Mouse (Mus musculus) urinary bladder, postnatal 10 days (tissue): ENCODE results near the gene Rtbdn.
"Not testable (repeated sequence)": the region's sequence is repeated elsewhere in the genome, so short reads cannot be mapped to it uniquely, and the experiment has no call there.

Experiments
- DNase-seq: peaks from one replicate; pipeline ENCODE4 v3.0.0; 2022; ENCODE audit warnings: low spot score

Gene Rtbdn

DNA sequence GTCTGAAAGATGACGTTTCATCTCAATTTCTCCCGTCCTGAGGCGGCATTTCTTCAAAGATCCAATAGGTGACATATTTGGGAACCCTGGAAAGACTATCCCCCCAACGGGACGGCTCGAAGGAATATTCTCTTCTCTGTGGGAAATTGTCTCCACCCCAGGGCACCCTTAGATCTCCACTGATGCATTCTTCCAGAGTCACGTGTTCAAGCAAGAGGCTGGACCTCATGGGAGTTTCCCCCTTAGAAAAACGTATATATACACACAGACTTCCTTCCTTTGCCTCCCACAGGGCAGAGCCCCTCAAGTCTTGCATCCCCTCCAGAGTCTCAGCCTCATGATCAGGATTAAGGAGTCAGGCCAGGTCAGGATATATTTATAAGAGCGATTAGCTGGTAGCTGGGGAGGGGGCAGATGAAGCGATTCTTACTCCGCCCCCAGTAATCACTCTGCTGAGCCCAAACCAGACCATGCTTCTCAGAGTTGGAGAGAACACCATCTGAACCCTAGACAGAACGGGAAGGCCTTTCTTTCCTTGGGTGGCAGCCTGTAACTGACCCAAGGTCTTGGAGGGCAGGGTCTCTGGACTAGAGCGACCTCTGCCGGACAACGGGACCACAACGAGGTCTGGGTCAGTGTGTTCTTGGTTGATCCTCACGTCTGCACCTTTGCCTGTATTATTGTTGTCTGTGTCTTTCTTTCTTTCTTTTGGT, at the start of gene Rtbdn:
Gene Rtbdn (plus strand): TSS at position 464 of the 713 bp plus-strand sequence.
- DNase-seq: no peak

DNA sequence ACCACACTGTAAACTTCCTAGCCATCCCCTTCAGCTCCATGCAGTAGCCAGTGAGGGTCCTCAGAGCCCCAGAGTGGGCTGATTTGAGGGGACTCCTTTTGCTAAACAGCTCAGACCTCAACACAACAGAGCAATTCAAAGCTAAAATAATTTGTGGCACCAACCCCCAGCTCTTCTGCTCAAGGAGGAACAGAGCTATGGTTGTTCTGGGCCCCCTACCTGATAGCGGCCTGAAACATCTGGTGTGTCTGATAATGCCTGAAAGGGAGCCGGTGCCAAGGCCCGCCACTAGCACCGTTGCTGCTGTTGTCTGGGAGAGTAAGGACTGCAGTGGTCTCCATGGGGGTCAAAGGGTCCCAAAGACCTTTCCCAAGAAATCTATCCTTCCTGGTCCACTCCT, 45.7 kb upstream of the Rtbdn start:
- no peak for DNase-seq

DNA sequence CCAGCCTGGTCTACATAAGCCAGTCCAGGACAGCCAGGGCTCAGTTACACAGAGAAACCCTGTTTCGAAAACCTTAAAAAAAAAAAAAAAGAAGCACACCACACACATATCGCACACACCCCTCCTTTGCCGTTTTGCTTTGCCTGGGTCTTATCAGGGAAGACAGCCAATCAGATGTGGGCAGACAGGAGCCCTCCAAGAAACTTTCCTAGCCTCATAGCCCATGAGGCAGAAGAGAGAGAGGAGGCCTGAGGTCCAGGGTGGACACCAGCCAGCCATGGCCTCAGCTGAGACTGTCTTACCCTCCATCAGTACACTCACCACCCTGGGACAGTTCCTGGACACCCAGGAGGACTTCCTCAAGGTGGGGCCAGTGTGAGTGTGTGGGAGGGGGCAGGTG, 45.0 kb upstream of the Rtbdn start, which contains the start of gene Klf1:
Gene Klf1 (plus strand): TSS at position 177 of the 400 bp plus-strand sequence.
- DNase-seq: no peak

DNA sequence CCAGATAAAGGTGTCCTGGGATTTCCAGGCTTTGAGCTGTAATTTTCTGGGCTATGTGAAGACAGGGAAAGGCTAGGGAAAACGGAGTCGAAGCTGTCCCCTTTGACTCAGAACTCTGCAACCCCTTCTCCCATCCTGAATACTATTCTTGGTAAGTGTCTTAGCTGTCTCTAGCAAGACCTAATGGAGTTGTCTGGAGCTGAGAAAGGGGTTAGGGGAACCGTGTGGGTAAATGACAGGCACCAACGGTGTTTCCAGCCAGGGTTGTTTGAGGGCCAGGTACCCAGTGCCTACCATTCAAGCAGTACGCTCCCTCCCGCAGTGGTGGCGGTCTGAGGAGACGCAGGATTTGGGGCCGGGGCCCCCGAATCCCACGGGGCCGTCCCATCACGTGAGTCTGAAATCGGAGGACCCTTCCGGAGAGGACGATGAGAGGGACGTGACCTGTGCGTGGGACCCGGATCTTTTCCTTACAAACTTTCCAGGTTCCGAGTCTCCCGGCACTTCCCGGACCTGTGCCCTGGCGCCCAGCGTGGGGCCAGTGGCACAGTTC, 44.3 kb upstream of the Rtbdn start:
- DNase-seq: no peak

DNA sequence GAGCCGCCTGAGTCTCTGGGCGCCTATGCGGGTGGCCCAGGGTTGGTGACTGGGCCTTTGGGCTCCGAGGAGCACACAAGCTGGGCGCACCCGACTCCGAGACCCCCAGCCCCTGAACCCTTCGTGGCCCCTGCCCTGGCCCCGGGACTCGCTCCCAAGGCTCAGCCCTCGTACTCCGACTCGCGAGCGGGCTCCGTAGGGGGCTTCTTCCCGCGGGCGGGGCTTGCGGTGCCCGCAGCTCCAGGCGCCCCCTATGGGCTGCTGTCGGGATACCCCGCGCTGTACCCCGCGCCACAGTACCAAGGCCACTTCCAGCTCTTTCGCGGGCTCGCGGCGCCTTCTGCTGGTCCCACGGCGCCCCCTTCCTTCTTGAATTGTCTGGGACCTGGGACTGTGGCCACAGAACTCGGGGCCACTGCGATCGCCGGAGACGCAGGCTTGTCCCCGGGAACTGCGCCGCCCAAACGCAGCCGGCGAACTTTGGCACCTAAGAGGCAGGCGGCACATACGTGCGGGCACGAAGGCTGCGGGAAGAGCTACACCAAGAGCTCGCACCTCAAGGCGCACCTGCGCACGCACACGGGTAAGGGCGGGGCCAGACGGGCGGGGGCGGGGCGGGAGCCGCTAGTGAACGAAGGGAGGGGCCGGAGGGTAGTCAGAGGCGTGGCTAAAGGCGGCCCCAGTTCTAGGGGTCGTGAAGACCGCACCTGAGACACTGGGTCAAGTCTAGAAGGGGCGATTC, 43.7 kb upstream of the Rtbdn start:
- peak; percentile 79 for DNase-seq

DNA sequence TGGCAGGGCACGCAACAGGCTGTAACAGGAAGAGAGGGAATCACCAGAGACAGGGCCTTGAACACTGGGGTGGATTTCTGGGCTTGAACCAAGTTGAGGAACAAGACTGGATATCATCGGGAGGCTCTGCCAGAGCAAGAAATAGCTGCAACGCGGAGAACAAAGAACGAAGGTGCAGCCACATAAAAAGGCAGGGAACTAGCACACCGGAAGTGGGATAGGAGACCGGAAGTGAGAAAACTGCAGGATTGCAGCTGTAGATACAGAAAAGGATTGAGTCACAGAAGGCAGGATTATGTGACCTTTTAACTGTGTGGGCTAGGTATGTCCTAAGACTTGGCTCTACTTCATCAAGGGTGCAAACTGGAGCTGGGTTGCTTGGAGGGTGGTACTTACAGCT, 42.4 kb upstream of the Rtbdn start:
- DNase-seq: no peak

DNA sequence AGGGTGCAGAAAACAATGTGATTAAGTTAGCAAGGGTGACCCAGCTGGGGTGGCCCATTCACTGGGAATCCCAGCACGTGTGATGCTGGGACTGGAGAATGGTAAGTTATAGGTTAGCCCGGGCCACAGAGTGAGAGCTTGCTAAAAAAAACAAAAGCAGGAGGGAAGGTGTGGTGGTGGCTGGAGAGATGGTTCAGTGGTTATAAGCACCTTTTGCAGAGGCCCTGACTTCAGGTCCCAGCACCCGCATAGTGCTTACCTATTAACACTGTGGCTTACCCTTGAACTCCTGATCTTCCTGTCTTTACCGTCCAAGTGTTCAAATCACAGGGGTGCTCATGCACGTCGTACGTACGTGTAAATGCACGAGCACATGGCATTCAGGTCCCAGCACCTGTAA, 39.8 kb upstream of the Rtbdn start:
- DNase-seq: no peak

DNA sequence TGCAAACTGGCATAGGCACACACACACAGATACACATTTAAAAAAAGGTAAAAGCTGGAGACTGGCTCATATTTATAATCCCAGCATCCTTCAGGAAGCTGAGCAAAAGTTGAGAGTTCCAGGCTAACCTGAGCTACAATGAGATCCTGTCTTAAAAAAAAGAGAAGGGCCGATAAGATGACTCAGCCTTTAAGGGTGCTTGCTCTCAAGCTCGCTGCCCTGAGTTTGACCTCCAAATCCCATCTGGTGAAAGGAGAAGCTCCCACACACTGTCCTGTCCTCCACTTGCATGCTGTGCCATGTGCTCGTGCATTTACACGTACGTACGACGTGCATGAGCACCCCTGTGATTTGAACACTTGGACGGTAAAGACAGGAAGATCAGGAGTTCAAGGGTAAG, 39.3 kb upstream of the Rtbdn start:
- no peak for DNase-seq

DNA sequence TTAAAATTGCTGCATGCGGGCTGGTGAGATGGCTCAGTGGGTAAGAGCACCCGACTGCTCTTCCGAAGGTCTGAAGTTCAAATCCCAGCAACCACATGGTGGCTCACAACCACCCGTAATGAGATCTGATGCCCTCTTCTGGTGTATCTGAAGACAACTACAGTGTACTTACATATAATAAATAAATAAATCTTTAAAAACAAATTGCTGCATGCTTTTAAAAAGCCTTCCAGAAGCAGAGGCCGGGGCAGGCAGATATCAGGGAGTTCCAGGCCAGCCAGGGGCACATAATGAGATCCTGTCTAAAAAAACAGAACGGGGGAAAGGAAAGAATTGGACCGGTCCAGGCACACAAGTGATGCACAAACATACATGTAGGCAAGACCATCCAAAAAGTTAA, 38.8 kb upstream of the Rtbdn start:
- not testable (repeated sequence) for DNase-seq

DNA sequence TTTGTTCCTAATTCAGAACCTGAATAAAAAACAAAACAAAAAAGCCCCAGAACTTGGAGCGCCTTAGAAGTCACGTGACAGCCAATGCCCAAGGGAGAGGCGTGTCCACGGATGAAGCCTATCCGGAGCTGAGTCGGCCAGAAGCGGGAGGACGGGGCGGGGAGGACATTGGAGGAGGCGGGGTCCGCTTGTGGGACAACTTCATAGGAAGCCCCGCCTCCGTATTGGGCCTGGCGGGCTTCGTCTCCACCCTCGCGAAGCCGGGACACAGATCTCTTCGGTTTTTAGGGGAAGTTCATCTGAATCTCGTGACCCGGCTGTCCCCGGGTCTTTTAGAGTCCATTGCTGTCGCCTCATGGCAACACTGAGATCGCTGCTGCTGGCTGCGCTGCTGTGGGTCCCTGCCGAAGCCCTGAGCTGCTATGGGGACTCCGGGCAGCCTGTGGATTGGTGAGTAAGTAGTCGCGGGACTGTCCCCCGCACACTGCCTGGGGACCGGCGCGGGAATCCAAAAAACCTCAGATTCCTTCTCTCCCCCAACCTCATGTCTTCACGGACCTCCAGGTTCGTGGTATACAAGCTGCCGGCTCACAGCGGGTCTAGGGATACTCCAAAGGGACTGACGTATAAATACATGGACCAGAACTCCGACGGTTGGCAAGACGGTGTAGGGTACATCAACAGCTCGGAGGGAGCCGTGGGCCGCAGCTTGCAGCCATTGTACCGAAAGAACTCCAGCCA, 38.2 kb upstream of the Rtbdn start, which contains the start of gene Dnase2a:
Gene Dnase2a (plus strand): TSS at position 140 of the 741 bp plus-strand sequence.
- DNase-seq: peak; percentile 74

DNA sequence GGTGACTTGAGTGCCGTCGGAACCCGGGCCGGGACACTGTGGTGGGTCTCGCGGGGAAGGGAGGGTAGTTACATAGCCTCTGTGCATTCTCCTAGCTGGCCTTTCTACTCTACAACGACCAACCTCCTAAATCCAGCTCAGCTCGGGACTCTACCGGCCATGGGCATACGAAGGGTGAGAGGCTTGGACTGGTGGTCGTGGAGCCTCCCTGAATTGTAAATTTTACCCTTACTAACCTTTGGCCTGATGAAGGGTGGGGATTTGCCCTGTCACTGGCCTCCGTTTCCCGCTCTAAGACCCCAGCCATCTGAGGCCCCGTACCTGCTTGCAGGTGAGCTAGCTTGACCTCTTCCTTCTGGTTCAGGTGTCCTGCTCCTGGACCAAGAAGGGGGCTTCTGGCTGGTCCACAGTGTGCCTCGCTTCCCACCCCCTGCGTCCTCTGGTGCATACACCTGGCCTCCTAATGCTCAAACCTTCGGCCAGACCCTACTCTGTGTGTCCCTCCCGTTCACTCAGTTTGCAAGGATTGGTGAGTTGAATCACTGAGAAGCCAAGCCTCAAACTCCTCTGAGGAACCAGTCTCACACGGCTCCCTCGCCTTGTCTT, 37.5 kb upstream of the Rtbdn start:
- DNase-seq: no peak

DNA sequence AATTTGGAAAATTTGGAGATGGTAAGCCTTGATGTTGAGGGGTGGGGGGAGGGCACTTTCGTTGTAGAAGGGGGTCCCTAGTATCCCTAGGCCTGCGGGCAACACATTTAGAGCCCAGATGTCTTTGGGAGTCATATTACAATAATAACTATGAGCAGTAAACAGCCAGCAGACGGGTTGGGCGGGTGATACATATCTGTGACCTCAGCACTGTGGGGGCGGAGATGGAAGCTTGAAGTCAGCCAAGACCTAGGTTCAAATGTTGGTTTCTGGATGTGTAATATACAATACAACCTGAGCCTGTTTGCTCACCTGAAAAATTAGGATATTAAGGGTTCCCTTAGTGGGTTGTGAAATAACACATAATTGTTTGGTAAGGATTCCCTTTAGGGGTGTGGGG, 36.8 kb upstream of the Rtbdn start:
- no peak for DNase-seq

DNA sequence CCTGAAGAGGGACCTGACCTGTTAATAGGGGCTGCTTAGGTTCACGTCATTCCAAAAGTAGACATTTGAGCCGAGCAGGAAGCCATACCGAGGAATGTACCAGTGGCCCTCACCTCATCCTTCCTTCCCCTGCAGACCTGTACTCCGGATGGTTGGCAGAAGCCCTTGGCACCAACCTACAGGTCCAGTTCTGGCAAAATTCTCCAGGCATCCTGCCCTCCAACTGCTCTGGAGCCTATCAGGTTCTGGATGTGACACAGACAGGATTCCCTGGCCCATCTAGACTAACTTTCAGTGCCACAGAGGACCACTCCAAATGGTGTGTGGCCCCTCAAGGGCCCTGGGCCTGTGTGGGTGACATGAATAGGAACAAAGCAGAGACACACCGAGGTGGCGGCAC, 36.2 kb upstream of the Rtbdn start:
- no peak for DNase-seq

DNA sequence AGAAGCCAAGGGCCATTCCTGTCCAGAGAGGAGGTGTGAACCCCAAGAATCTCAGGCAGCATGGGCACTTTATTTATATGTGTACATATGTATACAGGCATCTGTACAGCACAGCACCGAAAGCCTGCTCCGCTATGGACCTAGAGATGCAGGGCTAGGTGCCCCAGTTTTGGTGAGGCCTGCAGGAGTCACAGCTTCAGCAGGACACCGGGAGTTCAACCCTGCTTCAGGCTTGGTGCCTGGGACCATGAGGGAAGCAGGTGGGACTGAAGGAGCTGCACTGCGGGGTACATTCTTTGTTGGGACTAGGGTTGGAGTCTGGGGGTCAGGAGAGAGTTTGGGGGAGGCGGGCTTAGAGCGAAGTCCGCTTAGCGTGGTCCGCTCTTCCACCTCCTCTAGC, 34.9 kb upstream of the Rtbdn start:
- no peak for DNase-seq

DNA sequence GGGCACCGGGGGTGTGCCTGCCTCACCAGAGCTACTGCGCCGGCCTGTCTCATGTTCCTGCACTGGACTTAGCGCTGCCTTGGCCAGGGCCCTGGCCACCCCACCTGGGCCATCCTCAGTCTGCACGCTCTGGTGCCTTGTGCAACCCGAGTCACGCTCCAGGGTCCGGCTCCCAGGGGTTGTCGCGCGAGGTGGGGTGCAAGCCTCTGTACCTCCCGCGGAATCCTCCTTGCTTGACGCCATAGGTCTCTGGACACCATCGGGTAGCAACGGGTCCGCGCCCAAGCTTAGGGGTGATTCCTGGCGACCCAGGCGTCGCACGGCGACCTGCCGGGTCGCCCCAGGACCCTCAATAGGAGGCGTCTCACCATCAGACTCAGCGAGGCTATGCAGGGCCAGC, 34.4 kb upstream of the Rtbdn start:
- DNase-seq: no peak

DNA sequence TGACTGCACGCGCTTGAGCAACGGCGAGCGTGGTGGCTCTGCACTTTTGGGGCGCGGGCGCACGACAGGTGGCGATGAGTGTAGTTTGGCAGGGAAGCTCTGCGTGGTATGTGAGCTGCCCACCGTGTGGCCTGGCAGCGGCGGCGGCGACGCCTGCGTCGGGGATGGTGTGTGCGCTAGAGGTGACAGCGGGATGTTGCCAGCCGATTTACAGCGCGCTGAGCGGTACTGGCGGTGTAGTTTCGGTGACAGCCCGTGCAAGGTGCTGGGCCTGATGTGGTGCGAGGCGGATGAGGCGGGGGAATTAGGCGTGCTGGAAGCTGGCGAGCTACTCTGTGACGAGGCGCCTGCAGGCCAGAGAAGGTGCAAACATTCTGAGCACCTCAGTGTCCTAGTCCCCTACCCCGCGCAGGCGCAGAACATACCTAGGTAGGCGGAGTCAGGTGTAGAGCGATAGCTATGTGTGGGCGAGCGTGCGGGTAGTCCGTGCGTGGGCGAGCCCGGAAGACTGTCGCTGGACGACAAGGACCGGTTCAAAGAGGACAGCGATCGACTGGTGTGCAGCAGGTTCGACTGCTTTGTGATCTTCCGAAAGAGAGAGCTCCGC, 33.8 kb upstream of the Rtbdn start:
- DNase-seq: no peak

DNA sequence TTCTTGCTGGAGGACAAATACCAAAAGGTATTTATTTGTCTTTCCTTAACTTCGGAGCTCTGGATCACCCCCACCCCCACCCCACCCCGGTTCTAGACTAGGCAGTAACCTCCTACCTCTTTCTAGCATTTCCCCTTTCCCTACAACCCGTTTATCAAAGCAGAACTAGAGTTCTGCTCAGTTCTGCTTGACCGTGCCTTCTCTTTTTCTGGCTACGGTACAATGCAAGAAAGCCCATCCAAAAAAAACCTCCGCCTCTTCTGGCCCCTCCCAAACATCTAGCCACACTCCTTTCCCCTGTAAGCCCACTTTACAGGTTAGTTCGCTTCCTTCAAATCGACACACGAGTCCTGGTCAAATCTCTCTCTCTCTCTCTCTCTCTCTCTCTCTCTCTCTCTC, 33.3 kb upstream of the Rtbdn start:
- DNase-seq: no peak

DNA sequence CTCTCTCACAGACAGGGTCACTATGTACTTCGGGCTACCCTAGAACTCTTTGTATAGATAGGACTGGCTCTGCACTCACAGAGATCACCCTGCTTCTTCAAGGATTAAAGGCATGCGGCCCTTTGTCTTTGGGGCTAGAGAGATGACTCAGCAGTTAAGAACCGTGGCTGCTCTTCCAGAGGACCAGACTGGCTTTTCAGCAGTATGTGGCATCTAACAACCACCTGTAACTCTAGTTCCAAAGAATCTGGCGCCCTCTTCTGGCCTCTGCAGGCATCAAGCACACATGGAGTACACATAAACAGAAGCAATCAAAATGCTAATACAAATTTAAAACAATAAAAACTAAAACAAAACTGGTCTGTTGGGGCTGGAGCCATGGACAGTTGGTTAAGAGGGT, 32.8 kb upstream of the Rtbdn start:
- DNase-seq: no peak

DNA sequence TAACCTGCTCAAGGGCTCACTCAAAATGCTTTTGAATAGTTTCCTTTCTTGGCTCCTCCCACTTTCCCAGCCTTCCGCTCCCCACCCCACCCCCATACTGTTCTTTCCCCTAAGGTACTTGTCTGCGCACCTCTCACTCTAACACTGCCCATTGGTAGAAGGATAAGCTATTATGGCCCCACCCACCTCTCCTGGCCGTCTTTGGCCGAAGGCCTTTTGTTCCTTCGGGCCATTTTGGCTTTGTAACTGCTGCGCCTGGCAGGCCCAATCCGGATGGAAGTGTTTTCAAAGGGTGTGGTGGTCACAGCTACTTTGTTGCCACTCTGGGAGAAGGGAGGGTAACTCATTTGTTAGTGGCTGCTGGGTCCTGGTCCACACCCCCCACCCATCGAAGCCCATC, 31.5 kb upstream of the Rtbdn start:
- DNase-seq: no peak

DNA sequence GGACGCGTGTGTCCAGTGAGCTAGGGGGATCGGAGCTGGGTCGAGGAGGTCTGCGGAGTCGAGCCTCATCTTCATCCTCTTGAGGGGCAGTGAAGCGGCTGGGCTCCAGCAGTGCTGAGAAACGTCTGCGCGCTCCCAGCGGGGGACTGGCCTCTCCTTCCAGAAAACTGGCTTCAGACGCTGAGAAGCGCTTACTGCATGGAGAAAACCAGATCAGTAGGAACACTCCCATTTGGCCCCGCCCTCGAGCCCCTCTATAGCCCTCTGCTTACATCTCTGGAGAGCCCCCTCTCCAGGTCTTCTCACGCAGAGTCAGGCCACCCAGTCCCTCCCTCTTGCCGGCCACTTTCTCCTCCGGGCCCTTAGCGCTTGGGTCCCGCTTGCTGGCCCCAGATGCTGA, 29.0 kb upstream of the Rtbdn start:
- DNase-seq: no peak

DNA sequence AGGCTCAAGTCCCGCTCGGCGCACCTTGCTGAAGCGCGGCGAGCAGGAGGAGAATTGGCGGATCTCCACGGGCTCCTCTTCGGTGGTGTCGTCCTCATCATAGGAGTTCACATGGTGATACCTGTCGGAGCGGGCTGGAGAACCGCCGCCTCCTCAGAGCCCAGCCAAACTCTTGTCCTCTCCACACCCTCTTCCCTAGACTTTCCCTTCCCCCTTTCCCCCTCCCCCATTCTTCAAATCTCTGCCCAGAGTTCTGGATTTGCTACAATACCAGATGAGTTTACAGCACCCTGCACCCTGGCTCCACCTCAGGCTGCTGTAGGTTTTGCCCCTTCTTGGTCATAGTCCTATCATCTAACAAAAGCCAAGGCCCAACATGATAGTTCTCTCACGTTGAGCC, 28.1 kb upstream of the Rtbdn start:
- DNase-seq: no peak

DNA sequence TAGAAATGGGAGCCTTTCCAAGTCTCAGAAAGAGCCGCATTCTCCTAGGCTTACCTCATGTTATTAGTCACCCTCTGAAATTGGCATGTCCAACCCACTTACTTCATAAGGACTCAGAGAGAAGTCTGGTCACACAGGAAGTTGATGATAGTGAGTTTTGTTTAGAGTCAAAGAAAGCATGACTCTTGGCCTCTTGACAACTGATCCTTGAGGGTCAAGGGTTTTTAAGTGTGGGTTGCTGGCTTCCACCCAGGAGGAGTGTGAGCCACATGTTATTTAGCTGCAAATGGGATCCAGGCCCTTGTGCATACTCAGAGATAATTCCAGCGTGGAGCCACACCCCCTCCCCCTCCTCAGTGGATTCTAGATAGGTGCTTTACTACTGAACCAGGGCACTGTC, 25.2 kb upstream of the Rtbdn start:
- DNase-seq: no peak
